Mouse (Mus musculus) midbrain, embryonic 14.5 days (tissue): ENCODE results near the gene Wfdc1. TPM values are rescaled to one million over a fixed set of nuclear protein-coding genes. Genes with fewer than 3 reads are reported as not detected.
A peak's percentile ranks its signal among the peaks of the same experiment; 100 is the strongest.

ENCODE experiments used
- ATAC-seq: fragments of 200-750 bp; cut with Nextera tagmentation; 2 replicates; pipeline ENCODE4 v1.8.0; 2017; ENCODE audit warnings: moderate number of reproducible peaks, moderate library complexity; ENCODE audit not compliant: low FRiP score, low TSS enrichment
- DNase-seq: peaks from one replicate; pipeline ENCODE4 v3.0.0-alpha.2; 2015
- H3K27ac ChIP-seq: fragments of 300-500 bp; sonication (generic); replicated peaks from 2 replicates; pipeline ENCODE4 v1.5.1; 2014; ENCODE audit warnings: mild to moderate bottlenecking, low read depth, low read length, moderate library complexity
- H3K27me3 ChIP-seq: fragments of 300-500 bp; sonication (generic); 2 replicates; pipeline ENCODE4 v1.6.1; 2014; ENCODE audit warnings: low read length, control low read depth, mixed read lengths; ENCODE audit not compliant: control insufficient read depth, insufficient read depth
- H3K36me3 ChIP-seq: fragments of 300-500 bp; sonication (generic); 2 replicates; pipeline ENCODE4 v1.6.1; 2014; ENCODE audit warnings: low read length, control low read depth; ENCODE audit not compliant: control insufficient read depth, insufficient read depth
- H3K4me1 ChIP-seq: fragments of 300-500 bp; sonication (generic); 2 replicates; pipeline ENCODE4 v1.6.1; 2014; ENCODE audit warnings: mild to moderate bottlenecking, antibody characterized with exemption, low read length, control low read depth; ENCODE audit not compliant: control insufficient read depth, insufficient read depth
- H3K4me2 ChIP-seq: fragments of 300-500 bp; sonication (generic); 2 replicates; pipeline ENCODE4 v1.6.1; 2014; ENCODE audit warnings: mild to moderate bottlenecking, low read length, moderate library complexity
- H3K4me3 ChIP-seq: fragments of 300-500 bp; sonication (generic); replicated peaks from 2 replicates; pipeline ENCODE4 v1.5.1; 2014; ENCODE audit warnings: low read depth, low read length
- H3K9ac ChIP-seq: fragments of 300-500 bp; sonication (generic); replicated peaks from 2 replicates; pipeline ENCODE4 v1.6.1; 2014; ENCODE audit warnings: mild to moderate bottlenecking, low read length, moderate library complexity
- H3K9me3 ChIP-seq: fragments of 300-500 bp; sonication (generic); 2 replicates; pipeline ENCODE4 v1.6.1; 2016; ENCODE audit warnings: low read length, control low read depth, mixed read lengths; ENCODE audit not compliant: control insufficient read depth
- WGBS: fragments of 180-500 bp; shearing (Covaris S2); extraction: QIAGEN DNeasy Blood & Tissue Kit; methylation state at CpG from one replicate; pipeline ENCODE4 v1.1.7; 2014; 5-methylcytosine and 5-hydroxymethylcytosine counted together
- polyA plus RNA-seq: library from polyadenylated mRNA; unstranded; fragments of >200 nt; fragmentation: Nextera tagmentation; extraction: Ambion mirVana; gene quantifications from 2 replicates; pipeline ENCODE4 v1.2.1, GENCODE M21; 2014

The Wfdc1 gene
- polyA plus RNA-seq, 1 experiment from 2014 or later: 3.4 TPM

- H3K9ac ChIP-seq: no peak within 1 kb of the TSS
- ATAC-seq: no peak
- DNase-seq: peak; percentile 42
- H3K9me3 ChIP-seq: no peaks in the 10 kb centered on the region
- H3K4me3 ChIP-seq: no peak within 1 kb of the TSS
- H3K36me3 ChIP-seq: no peaks in the 10 kb centered on the region
- no peaks in the 10 kb centered on the region for H3K27me3 ChIP-seq
- no peak within 1 kb of the TSS for H3K4me2 ChIP-seq
- peaks cover 15% of the 10 kb centered on the region for H3K4me1 ChIP-seq
- H3K27ac ChIP-seq: no peak within 1 kb of the TSS
- WGBS: 26% methylated on average over 6 of the region's 6 CpGs
Measured at GRCm38 (mm10) chr8:119635378-119635777, 30.8 kb upstream of the Wfdc1 start, which contains the start of gene Kcng4. Gene Kcng4 (minus strand): TSS chr8:119635680.

- ATAC-seq: no peak
- no peak for DNase-seq
- WGBS: 49% methylated on average over 2 of the region's 2 CpGs
- no peak overlapping the region for H3K4me3 ChIP-seq
- H3K9me3 ChIP-seq: no peaks in the 10 kb centered on the region
- H3K27ac ChIP-seq: no peak overlapping the region
- H3K4me2 ChIP-seq: no peak overlapping the region
- H3K4me1 ChIP-seq: peaks cover 12% of the 10 kb centered on the region
- H3K9ac ChIP-seq: no peak overlapping the region
- H3K27me3 ChIP-seq: no peaks in the 10 kb centered on the region
- no peaks in the 10 kb centered on the region for H3K36me3 ChIP-seq
Measured at GRCm38 (mm10) chr8:119635958-119636357, 30.2 kb upstream of the Wfdc1 start.

- no peaks in the 10 kb centered on the region for H3K27me3 ChIP-seq
- no peak overlapping the region for H3K4me3 ChIP-seq
- ATAC-seq: no peak
- WGBS: 69% methylated on average over 7 of the region's 7 CpGs
- H3K9me3 ChIP-seq: no peaks in the 10 kb centered on the region
- no peak for DNase-seq
- peaks cover 9% of the 10 kb centered on the region for H3K4me1 ChIP-seq
- no peak overlapping the region for H3K27ac ChIP-seq
- H3K36me3 ChIP-seq: no peaks in the 10 kb centered on the region
- no peak overlapping the region for H3K9ac ChIP-seq
- no peak overlapping the region for H3K4me2 ChIP-seq
Measured at GRCm38 (mm10) chr8:119636766-119637165, 29.4 kb upstream of the Wfdc1 start.

- Histone ChIP-seq H3K9ac (no peak overlapping the region), H3K4me1 (peaks cover 9% of the 10 kb centered on the region), H3K27ac (no peak overlapping the region), H3K27me3 (no peaks in the 10 kb centered on the region), H3K36me3 (no peaks in the 10 kb centered on the region), H3K4me3 (no peak overlapping the region), H3K9me3 (no peaks in the 10 kb centered on the region), H3K4me2 (no peak overlapping the region)
- no peak for DNase-seq
- WGBS: 91% methylated on average over 4 of the region's 4 CpGs
- ATAC-seq: no peak
Measured at GRCm38 (mm10) chr8:119637381-119637780, 28.8 kb upstream of the Wfdc1 start.

- Histone ChIP-seq H3K4me2 (no peak overlapping the region), H3K9ac (no peak overlapping the region), H3K9me3 (no peaks in the 10 kb centered on the region), H3K4me3 (no peak overlapping the region), H3K27me3 (no peaks in the 10 kb centered on the region), H3K4me1 (peaks cover 9% of the 10 kb centered on the region), H3K36me3 (no peaks in the 10 kb centered on the region), H3K27ac (no peak overlapping the region)
- ATAC-seq (no peak), DNase-seq (no peak)
- 79% methylated on average over 6 of the region's 6 CpGs for WGBS
Measured at GRCm38 (mm10) chr8:119638261-119638660, 27.9 kb upstream of the Wfdc1 start.

- H3K9me3 ChIP-seq: no peaks in the 10 kb centered on the region
- H3K4me1 ChIP-seq: peaks cover 9% of the 10 kb centered on the region
- no peaks in the 10 kb centered on the region for H3K27me3 ChIP-seq
- no peak overlapping the region for H3K27ac ChIP-seq
- no peak for ATAC-seq
- no peak overlapping the region for H3K4me3 ChIP-seq
- H3K4me2 ChIP-seq: no peak overlapping the region
- DNase-seq: no peak
- 80% methylated on average over 7 of the region's 7 CpGs for WGBS
- no peaks in the 10 kb centered on the region for H3K36me3 ChIP-seq
- no peak overlapping the region for H3K9ac ChIP-seq
Measured at GRCm38 (mm10) chr8:119639798-119640197, 26.4 kb upstream of the Wfdc1 start.

- 0 out of 2 replicates have a peak, but pooled peaks cover 3% of the 10 kb centered on the region for H3K4me1 ChIP-seq
- ATAC-seq (no peak), DNase-seq (no peak)
- 85% methylated on average over 5 of the region's 5 CpGs for WGBS
- no peak overlapping the region for H3K4me2 ChIP-seq
- no peaks in the 10 kb centered on the region for H3K27me3 ChIP-seq
- H3K9ac ChIP-seq: no peak overlapping the region
- H3K9me3 ChIP-seq: no peaks in the 10 kb centered on the region
- H3K4me3 ChIP-seq: no peak overlapping the region
- H3K27ac ChIP-seq: no peak overlapping the region
- no peaks in the 10 kb centered on the region for H3K36me3 ChIP-seq
Measured at GRCm38 (mm10) chr8:119641058-119641457, 25.1 kb upstream of the Wfdc1 start.

GRCm38 (mm10) chr8:119642960-119643359 is 23.2 kb upstream of the Wfdc1 start:
- Histone ChIP-seq H3K9ac (no peak overlapping the region), H3K27me3 (no peaks in the 10 kb centered on the region), H3K4me2 (no peak overlapping the region), H3K9me3 (no peaks in the 10 kb centered on the region), H3K4me3 (no peak overlapping the region), H3K4me1 (0 out of 2 replicates have a peak, but pooled peaks cover 3% of the 10 kb centered on the region), H3K27ac (no peak overlapping the region), H3K36me3 (no peaks in the 10 kb centered on the region)
- 91% methylated on average over 1 of the region's 1 CpGs for WGBS
- DNase-seq: no peak
- ATAC-seq: no peak

- Histone ChIP-seq H3K9ac (no peak overlapping the region), H3K4me1 (0 out of 2 replicates have a peak, but pooled peaks cover 3% of the 10 kb centered on the region), H3K9me3 (no peaks in the 10 kb centered on the region), H3K27me3 (no peaks in the 10 kb centered on the region), H3K4me2 (no peak overlapping the region), H3K36me3 (no peaks in the 10 kb centered on the region), H3K4me3 (no peak overlapping the region), H3K27ac (peak overlapping the region; percentile 84)
- DNase-seq: peak; percentile 65
- ATAC-seq: no peak; the same call in 1 of the 2 replicates
- 63% methylated on average over 17 of the region's 17 CpGs for WGBS
Measured at GRCm38 (mm10) chr8:119644429-119644960, 21.7 kb upstream of the Wfdc1 start.
